Mouse (Mus musculus) inflammation-experienced regulatory T-cells (primary cell): ENCODE results near the gene Hnmt. TPM values are rescaled to one million over a fixed set of nuclear protein-coding genes. Genes with fewer than 3 reads are reported as not detected.

ENCODE experiments used
- polyA plus RNA-seq, 2 experiments: library from polyadenylated mRNA; unstranded; fragments of 100-300 nt; shearing (Covaris generic); gene quantifications; one replicate each; pipeline ENCODE4 v1.2.1; 2017

Hnmt gene
- polyA plus RNA-seq = under 1 TPM; 0.48 to 0.83 TPM

GRCm38 (mm10) chr2:24049344-24049990 is at the start of gene Hnmt:
Hnmt (minus strand) TSS chr2:24049394.

GRCm38 (mm10) chr2:24096495-24096894 is 47.3 kb upstream of the Hnmt start, which contains the start of gene Tbpl2:
Tbpl2 (minus strand) TSS chr2:24096595.

Other genes with a start within 250 kb of the Hnmt start
- gene Tbpl2, start 47.2 kb upstream of the Hnmt start, polyA plus RNA-seq = not detected
- not detected for gene Il1f8, start 103.8 kb upstream of the Hnmt start, polyA plus RNA-seq
- gene Il1f9, start 137.1 kb upstream of the Hnmt start, polyA plus RNA-seq = not detected
- gene Il1f6, start 166.0 kb upstream of the Hnmt start, polyA plus RNA-seq = not detected
- under 1 TPM in 1 of 2 experiments, not detected in 1; 0.55 TPM for gene Il1f5, start 227.6 kb upstream of the Hnmt start, polyA plus RNA-seq
- not detected for gene Il1f10, start 241.8 kb upstream of the Hnmt start, polyA plus RNA-seq